Mouse (Mus musculus): ENCODE results near the gene Ube2o. TPM values are rescaled to one million over a fixed set of nuclear protein-coding genes. Genes with fewer than 3 reads are reported as not detected.

Gene Ube2o
- polyA plus RNA-seq, 1 experiment: 18.3 TPM

GRCm38 (mm10) chr11:116586801-116587631, 5.8 kb upstream of the Ube2o start:
- 29% methylated on average over 23 of the region's 23 CpGs for WGBS
- H3K4me1 ChIP-seq (ENCODE audit: control insufficient read depth, insufficient read depth, low read length): no peaks in the 10 kb centered on the region
- no peak for TF ChIP-seq POLR2A (IDR thresholded peaks at IDR 0.05; ENCODE audit: borderline replicate concordance, extremely low read depth, low read depth, low read length)
- peak; percentile 92 for TF ChIP-seq CTCF (IDR thresholded peaks at IDR 0.05; ENCODE audit: insufficient read depth, low read length)
- no peak overlapping the region for H3K4me3 ChIP-seq (replicated peaks; ENCODE audit: extremely low read depth, low read depth, low read length)
- peak; percentile 78 for DNase-seq

DNA sequence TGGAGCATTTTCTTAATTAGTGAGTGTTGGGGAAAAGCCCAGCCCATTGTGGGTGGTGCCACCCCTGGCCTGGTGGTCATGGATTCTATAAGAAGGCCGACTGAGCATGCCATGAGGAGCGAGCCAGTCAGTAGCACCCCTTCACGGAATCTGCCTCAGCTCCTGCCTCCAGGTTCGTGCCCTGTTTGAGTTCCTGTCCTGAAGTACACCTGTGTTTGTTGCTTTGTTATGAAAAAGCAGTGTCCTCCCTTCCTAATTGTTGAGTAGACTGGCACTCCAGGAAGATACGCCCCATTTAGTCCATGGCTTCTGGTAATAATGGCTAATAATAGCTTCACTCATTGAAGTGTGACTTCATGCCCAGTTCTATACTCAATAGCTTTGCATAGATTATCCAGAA, 5.1 kb upstream of the Ube2o start, which contains the start of gene Aanat:
Gene Aanat (plus strand): TSS at position 123 of the 400 bp plus-strand sequence.
- Histone ChIP-seq H3K4me3 (replicated peaks; ENCODE audit: extremely low read depth, low read depth, low read length) (no peak within 1 kb of the TSS), H3K4me1 (ENCODE audit: control insufficient read depth, insufficient read depth, low read length) (no peaks in the 10 kb centered on the region)
- 67% methylated on average over 5 of the region's 5 CpGs for WGBS
- TF ChIP-seq CTCF (IDR thresholded peaks at IDR 0.05; ENCODE audit: insufficient read depth, low read length) (no peak), POLR2A (IDR thresholded peaks at IDR 0.05; ENCODE audit: borderline replicate concordance, extremely low read depth, low read depth, low read length) (no peak)
- no peak for DNase-seq

- 64% methylated on average over 6 of the region's 6 CpGs for WGBS
These were observed 4.4 kb upstream of the Ube2o start for GRCm38 (mm10) chr11:116585682-116586081.

DNA sequence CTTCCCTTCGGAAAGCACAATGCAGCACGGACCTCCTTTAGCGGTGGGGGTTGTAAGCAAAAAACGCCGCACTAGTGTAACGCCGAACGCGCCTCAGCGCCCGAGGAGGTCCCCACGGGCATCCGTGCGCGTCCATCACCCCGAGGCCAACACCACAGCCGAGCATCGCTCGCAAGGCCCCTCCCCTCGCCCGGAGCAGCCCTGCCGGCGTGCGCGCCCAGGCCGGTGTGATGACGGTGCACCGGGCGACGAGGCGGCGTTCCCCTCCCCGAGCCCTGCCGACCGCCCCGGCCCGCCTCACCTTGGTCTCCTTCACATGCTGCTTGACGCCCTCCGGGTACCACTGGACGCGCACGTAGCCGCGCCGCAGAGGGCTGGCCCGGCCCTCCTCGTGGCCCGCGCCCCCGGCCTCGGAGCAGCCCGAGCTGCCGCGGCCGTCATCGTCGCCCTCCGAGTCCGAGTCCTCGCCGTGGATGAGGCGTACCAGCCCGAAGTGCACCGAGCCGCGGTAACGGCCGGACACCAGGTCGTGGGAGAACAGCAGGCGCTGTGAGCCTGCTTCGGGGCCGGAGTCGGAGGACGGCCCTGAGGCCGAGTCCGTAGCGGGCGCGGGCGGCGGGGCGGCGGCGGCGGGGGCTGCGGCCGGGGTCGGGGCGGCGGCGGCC, 404 bp downstream of the Ube2o start:
- 2% methylated on average over 90 of the region's 91 CpGs for WGBS
- H3K4me1 ChIP-seq (ENCODE audit: control insufficient read depth, insufficient read depth, low read length): no peaks in the 10 kb centered on the region

More at GRCm38 (mm10) chr11:116585682-116586081, 4.4 kb upstream of the Ube2o start:
- no peak for TF ChIP-seq POLR2A (IDR thresholded peaks at IDR 0.05; ENCODE audit: borderline replicate concordance, extremely low read depth, low read depth, low read length)
- H3K4me3 ChIP-seq (replicated peaks; ENCODE audit: extremely low read depth, low read depth, low read length): no peak overlapping the region
- H3K4me1 ChIP-seq (ENCODE audit: control insufficient read depth, insufficient read depth, low read length): no peaks in the 10 kb centered on the region
- no peak for DNase-seq

DNA sequence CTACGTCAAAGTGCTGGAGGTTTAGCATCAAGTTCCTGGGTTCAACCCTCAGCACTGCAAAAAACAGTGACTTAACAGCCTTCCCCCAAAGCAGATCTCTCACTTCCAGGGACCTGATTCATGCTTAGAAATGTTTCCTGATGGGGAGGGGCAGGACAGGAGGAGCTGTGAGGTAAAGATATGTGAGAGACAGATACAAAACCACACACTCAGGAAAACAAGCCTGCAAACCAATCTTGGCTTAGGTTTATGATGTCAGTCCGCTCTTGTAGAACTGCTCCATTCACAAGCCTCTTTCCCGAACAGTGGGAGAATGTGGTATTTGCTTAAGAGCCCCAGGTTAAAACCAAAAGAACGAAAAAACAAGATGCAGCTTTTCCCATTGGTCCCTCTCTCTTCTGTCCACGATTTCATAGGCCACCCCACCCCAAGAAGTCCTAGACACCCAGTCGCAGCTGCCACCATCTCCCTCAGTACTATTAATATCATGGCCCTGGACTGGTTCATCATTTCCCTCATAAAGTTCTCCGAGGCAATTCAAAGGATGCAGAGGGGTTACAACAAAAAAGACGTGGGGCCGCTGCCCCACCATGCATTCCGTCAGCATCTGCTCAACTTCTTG, 1.1 kb downstream of the Ube2o start:
- Histone ChIP-seq H3K4me1 (ENCODE audit: control insufficient read depth, insufficient read depth, low read length) (peaks cover 4% of the 10 kb centered on the region; the same call in 1 of the 2 replicates), H3K4me3 (replicated peaks; ENCODE audit: extremely low read depth, low read depth, low read length) (peak overlapping the region; percentile 79)
- TF ChIP-seq CTCF (IDR thresholded peaks at IDR 0.05; ENCODE audit: insufficient read depth, low read length) (no peak), POLR2A (IDR thresholded peaks at IDR 0.05; ENCODE audit: borderline replicate concordance, extremely low read depth, low read depth, low read length) (no peak)
- WGBS: 32% methylated on average over 10 of the region's 10 CpGs
- DNase-seq: no peak

More for the DNA sequence above, 404 bp downstream of the Ube2o start:
- peak; percentile 64 for DNase-seq
- TF ChIP-seq POLR2A (IDR thresholded peaks at IDR 0.05; ENCODE audit: borderline replicate concordance, extremely low read depth, low read depth, low read length) (no peak), CTCF (IDR thresholded peaks at IDR 0.05; ENCODE audit: insufficient read depth, low read length) (no peak)
- H3K4me3 ChIP-seq (replicated peaks; ENCODE audit: extremely low read depth, low read depth, low read length): peak overlapping the region; percentile 79

DNA sequence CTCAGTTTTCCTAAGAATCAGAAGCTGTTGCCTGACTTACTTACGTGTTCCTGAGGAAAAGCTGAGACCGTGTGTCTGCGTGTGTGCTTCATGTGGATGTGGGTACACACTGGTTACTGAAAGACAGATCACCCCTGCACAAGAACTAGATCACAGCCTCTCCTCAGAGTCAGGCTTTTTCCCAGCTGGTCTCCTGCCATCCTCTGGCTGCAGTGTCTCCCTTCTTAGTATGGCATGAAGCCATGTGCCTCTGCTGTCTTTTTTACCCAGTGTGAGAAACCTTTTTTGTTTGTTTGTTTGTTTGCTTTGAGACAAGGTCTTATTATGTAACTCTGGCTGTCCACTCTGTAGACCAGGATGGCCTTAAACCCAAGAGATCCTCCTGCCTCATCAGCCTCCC, 2.0 kb downstream of the Ube2o start:
- 89% methylated on average over 3 of the region's 3 CpGs for WGBS
- no peak for DNase-seq
- Histone ChIP-seq H3K4me3 (replicated peaks; ENCODE audit: extremely low read depth, low read depth, low read length) (no peak overlapping the region), H3K4me1 (ENCODE audit: control insufficient read depth, insufficient read depth, low read length) (peaks cover 4% of the 10 kb centered on the region; the same call in 1 of the 2 replicates)
- TF ChIP-seq POLR2A (IDR thresholded peaks at IDR 0.05; ENCODE audit: borderline replicate concordance, extremely low read depth, low read depth, low read length) (no peak), CTCF (IDR thresholded peaks at IDR 0.05; ENCODE audit: insufficient read depth, low read length) (no peak)

GRCm38 (mm10) chr11:116575396-116575795, 5.9 kb downstream of the Ube2o start:
- WGBS: 81% methylated on average over 2 of the region's 2 CpGs
- no peak overlapping the region for H3K4me3 ChIP-seq (replicated peaks; ENCODE audit: extremely low read depth, low read depth, low read length)
- no peak for DNase-seq
- TF ChIP-seq POLR2A (IDR thresholded peaks at IDR 0.05; ENCODE audit: borderline replicate concordance, extremely low read depth, low read depth, low read length) (no peak), CTCF (IDR thresholded peaks at IDR 0.05; ENCODE audit: insufficient read depth, low read length) (no peak)
- H3K4me1 ChIP-seq (ENCODE audit: control insufficient read depth, insufficient read depth, low read length): peaks cover 4% of the 10 kb centered on the region

DNA sequence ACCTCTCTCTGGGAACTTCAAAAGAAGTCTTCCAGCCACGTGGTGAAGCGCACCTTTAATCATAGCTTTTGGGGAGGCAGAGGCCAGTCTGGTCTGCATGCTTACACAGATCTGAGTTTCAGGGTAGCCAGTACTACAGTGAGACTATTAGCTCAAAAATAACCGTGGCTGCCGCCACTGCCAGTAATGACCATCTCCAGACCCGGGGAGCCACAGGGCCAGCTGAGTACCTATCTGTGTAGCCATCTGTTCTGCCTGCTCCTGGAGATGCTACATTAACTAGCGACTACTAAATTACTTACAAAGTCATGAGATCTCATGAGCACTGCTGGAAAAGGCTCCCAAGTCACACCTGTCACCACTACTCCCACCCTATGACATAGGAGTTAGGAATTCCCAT, 6.3 kb downstream of the Ube2o start:
- TF ChIP-seq POLR2A (IDR thresholded peaks at IDR 0.05; ENCODE audit: borderline replicate concordance, extremely low read depth, low read depth, low read length): no peak
- no peak for TF ChIP-seq CTCF (IDR thresholded peaks at IDR 0.05; ENCODE audit: insufficient read depth, low read length)
- DNase-seq: no peak
- WGBS: 80% methylated on average over 6 of the region's 6 CpGs
- H3K4me3 ChIP-seq (replicated peaks; ENCODE audit: extremely low read depth, low read depth, low read length): no peak overlapping the region
- peaks cover 4% of the 10 kb centered on the region for H3K4me1 ChIP-seq (ENCODE audit: control insufficient read depth, insufficient read depth, low read length)

DNA sequence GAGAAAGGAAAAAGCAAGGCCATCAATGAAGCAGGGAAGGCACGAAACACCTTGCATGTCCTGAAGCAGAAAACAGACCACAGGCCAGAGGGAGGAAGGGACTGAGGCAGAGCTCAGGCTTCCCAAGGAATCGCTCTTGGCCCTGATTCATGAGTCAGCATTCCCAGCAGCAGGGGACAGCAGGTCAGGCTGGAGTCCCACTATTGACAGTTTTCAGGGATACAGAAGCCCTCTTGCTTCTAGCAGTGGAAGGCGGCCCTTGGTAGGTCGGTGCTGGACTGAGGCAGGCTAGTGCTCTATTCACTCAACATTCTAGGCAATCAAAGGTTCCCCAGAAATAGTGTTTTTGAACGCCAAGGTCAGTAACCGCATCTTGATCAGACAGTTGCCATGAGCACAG, 6.8 kb downstream of the Ube2o start:
- 79% methylated on average over 6 of the region's 6 CpGs for WGBS
- no peak for DNase-seq
- no peak for TF ChIP-seq POLR2A (IDR thresholded peaks at IDR 0.05; ENCODE audit: borderline replicate concordance, extremely low read depth, low read depth, low read length)
- no peak for TF ChIP-seq CTCF (IDR thresholded peaks at IDR 0.05; ENCODE audit: insufficient read depth, low read length)
- H3K4me1 ChIP-seq (ENCODE audit: control insufficient read depth, insufficient read depth, low read length): peaks cover 4% of the 10 kb centered on the region
- no peak overlapping the region for H3K4me3 ChIP-seq (replicated peaks; ENCODE audit: extremely low read depth, low read depth, low read length)
